Mouse (Mus musculus) liver, embryonic 18 days (tissue): Measurements from ENCODE around the gene Olfr714. TPM values are rescaled to one million over a fixed set of nuclear protein-coding genes. Genes with fewer than 3 reads are reported as not detected.

ENCODE experiments used
- polyA plus RNA-seq: library from polyadenylated mRNA; depleted of rRNA; stranded (reverse); fragments of >200 nt; gene quantifications from 2 replicates; pipeline ENCODE4 v1.2.3, GENCODE M21; 2012; rRNA removed

Gene Olfr714
- not detected in 2 replicates for polyA plus RNA-seq

GRCm38 (mm10) chr7:107070681-107071080 is at the start of gene Olfr714:
Olfr714 (plus strand) TSS chr7:107070981.

DNA sequence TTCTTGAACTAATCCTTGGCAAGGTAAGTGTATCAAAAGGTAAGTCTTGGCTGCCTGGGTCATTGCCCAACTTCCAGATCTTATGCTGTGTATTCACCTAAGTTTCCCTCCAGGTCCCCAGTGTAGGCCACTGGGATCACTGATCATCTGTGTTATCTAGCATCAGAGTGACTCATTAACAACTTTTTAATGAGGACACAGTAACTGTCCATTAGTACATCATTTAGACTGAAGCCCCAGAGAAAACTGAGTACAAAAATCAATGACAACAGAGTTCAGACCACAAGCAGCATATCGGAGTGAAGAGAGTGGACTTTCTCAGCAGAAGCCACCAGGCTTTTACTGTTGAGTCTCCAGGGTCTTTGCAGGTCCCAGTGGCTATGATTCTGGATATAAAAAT is 39.9 kb upstream of the Olfr714 start, which contains the start of gene Olfr713:
Olfr713 (plus strand) TSS at position 301 of the 400 bp plus-strand sequence.

DNA sequence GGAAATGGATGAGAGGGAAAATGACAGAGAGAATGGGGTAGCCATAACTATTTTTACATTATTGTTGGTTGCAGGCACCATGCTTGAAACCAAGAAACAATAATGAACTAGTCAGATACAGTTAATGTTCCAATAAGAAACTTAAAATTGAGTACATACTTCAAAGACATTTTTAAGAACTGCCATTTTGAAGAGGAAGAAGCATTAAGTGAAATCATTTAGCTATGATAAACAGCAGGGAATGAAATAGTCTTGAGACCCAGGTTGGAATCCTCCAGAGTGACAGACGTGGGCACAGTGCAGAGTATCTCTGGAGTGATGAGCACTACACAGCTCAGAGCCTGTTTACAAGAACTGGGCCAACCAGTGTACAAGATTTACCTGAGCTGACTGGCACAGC is 22.1 kb downstream of the Olfr714 start, which contains the start of gene Olfr17:
Olfr17 (plus strand) TSS at position 301 of the 400 bp plus-strand sequence.

GRCm38 (mm10) chr7:107110269-107110668 is 39.5 kb downstream of the Olfr714 start, which contains the start of gene Olfr715b:
Olfr715b (minus strand) TSS chr7:107110369.

Other genes with a start within 250 kb of the Olfr714 start
- gene Olfr702, start 237.1 kb upstream of the Olfr714 start, polyA plus RNA-seq: not detected in 2 replicates
- not detected in 2 replicates for gene Olfr703, start 227.6 kb upstream of the Olfr714 start, polyA plus RNA-seq
- gene Olfr704, start 207.8 kb upstream of the Olfr714 start, polyA plus RNA-seq: not detected in 2 replicates
- gene Olfr705, start 194.1 kb upstream of the Olfr714 start, polyA plus RNA-seq: not detected in 2 replicates
- not detected in 2 replicates for gene Olfr706, start 182.8 kb upstream of the Olfr714 start, polyA plus RNA-seq
- not detected in 2 replicates for gene Olfr707, start 169.7 kb upstream of the Olfr714 start, polyA plus RNA-seq
- not detected in 2 replicates for gene Olfr1532-ps1, start 163.0 kb upstream of the Olfr714 start, polyA plus RNA-seq
- not detected in 2 replicates for gene Olfr709-ps1, start 138.8 kb upstream of the Olfr714 start, polyA plus RNA-seq
- not detected in 2 replicates for gene Olfr710, start 122.7 kb upstream of the Olfr714 start, polyA plus RNA-seq
- gene Olfr6, start 107.0 kb upstream of the Olfr714 start, polyA plus RNA-seq: not detected in 2 replicates
- gene Olfr711, start 95.5 kb upstream of the Olfr714 start, polyA plus RNA-seq: not detected in 2 replicates
- gene Olfr2, start 64.9 kb upstream of the Olfr714 start, polyA plus RNA-seq: not detected in 2 replicates
- not detected in 2 replicates for gene Olfr713, start 39.8 kb upstream of the Olfr714 start, polyA plus RNA-seq
- not detected in 2 replicates for gene Olfr17, start 22.2 kb downstream of the Olfr714 start, polyA plus RNA-seq
- gene Olfr715b, start 39.4 kb downstream of the Olfr714 start, polyA plus RNA-seq: not detected in 2 replicates
- not detected in 2 replicates for gene Olfr715, start 60.1 kb downstream of the Olfr714 start, polyA plus RNA-seq
- not detected in 2 replicates for gene Olfr716, start 67.3 kb downstream of the Olfr714 start, polyA plus RNA-seq
- gene Nlrp14, start 96.0 kb downstream of the Olfr714 start, polyA plus RNA-seq: not detected in 2 replicates
- gene Rbmxl2, start 138.5 kb downstream of the Olfr714 start, polyA plus RNA-seq: not detected in 2 replicates